Mouse (Mus musculus) Patski (cell line): ENCODE results near the gene Rybp. TPM values are rescaled to one million over a fixed set of nuclear protein-coding genes. Genes with fewer than 3 reads are reported as not detected.

Experiments
- ATAC-seq: fragments of 100-300 bp; one replicate; pipeline ENCODE4 v1.8.0; 2021
- CTCF ChIA-PET: fragments of 350-600 bp; sonication (Branson Sonifier 250); formaldehyde crosslinking; loops from one replicate; lab custom pipeline; 2022; ENCODE audit warnings: inconsistent platforms; lab: Charles Lee
- POLR2A ChIA-PET: fragments of 350-600 bp; sonication (Branson Sonifier 250); formaldehyde crosslinking; loops from one replicate; lab custom pipeline; 2022; ENCODE audit warnings: antibody characterized with exemption, inconsistent platforms; lab: Charles Lee
- DNase-seq: peaks from one replicate; pipeline ENCODE4 v3.0.0-alpha.2; 2011; ENCODE audit warnings: low read depth, low spot score
- H3K27me3 ChIP-seq: fragments of 371-371 bp; one replicate; pipeline ENCODE4 v1.5.1; 2021
- CTCF ChIP-seq: fragments of 100-300 bp; IDR thresholded peaks from one replicate; pipeline ENCODE4 v1.5.1; 2021
- in situ Hi-C: fragments of 300-500 bp; cut with MboI; formaldehyde crosslinking; loops from 3 replicates; pipeline ENCODE4 v1.11.1; 2018; ENCODE audit warnings: low pct_unique_long_range_greater_than_20kb, mixed read lengths
- polyA plus RNA-seq: library from polyadenylated mRNA; unstranded; gene quantifications from one replicate; pipeline ENCODE4 v1.2.3, GENCODE M21; 2021

Rybp gene
- polyA plus RNA-seq, 1 experiment from 2014 or later, result 22.6 TPM

- POLR2A ChIA-PET, result no interaction called here
- no peak for DNase-seq
- TF ChIP-seq CTCF, result no peak
- CTCF ChIA-PET, result no interaction called here
- in situ Hi-C loops, result no loop called here
- ATAC-seq, result no peak
- no peaks in the 10 kb centered on the region for H3K27me3 ChIP-seq
Observed at GRCm38 (mm10) chr6:100222927-100223326, 64.4 kb downstream of the Rybp start.

- ATAC-seq (no peak), DNase-seq (no peak)
- ChIA-PET CTCF (interaction anchor here (0.9 to 1.2 kb wide), 2 partner anchors 12 to 29 kb away, joined by 3 read pairs; no protein-coding TSS in a partner anchor), POLR2A (no interaction called here)
- no peaks in the 10 kb centered on the region for H3K27me3 ChIP-seq
- in situ Hi-C loops, result no loop called here
- TF ChIP-seq CTCF, result no peak
Observed at GRCm38 (mm10) chr6:100221803-100222202, 65.5 kb downstream of the Rybp start.

- ChIA-PET CTCF (interaction anchor here (0.9 to 1.2 kb wide), 2 partner anchors 13 to 28 kb away, joined by 3 read pairs; no protein-coding TSS in a partner anchor), POLR2A (no interaction called here)
- no peaks in the 10 kb centered on the region for H3K27me3 ChIP-seq
- no peak for TF ChIP-seq CTCF
- ATAC-seq (no peak), DNase-seq (no peak)
- in situ Hi-C loops, result no loop called here
Observed at GRCm38 (mm10) chr6:100220917-100221560, 66.2 kb downstream of the Rybp start.

GRCm38 (mm10) chr6:100219971-100220370, 67.3 kb downstream of the Rybp start:
- TF ChIP-seq CTCF, result no peak
- no peak for DNase-seq
- H3K27me3 ChIP-seq, result no peaks in the 10 kb centered on the region
- ChIA-PET CTCF (no interaction called here), POLR2A (interaction anchor here (0.7 kb wide), 1 partner anchor 819 kb away, joined by 4 read pairs; no protein-coding TSS in a partner anchor)
- in situ Hi-C loops, result no loop called here
- ATAC-seq, result no peak

- ATAC-seq (peak; percentile 97), DNase-seq (peak; percentile 74)
- POLR2A ChIA-PET, result no interaction called here
- CTCF ChIA-PET, result interaction anchor here (0.6 kb wide), 1 partner anchor 22 kb away, joined by 3 read pairs; no protein-coding TSS in a partner anchor
- TF ChIP-seq CTCF, result no peak
- in situ Hi-C loops, result no loop called here
- H3K27me3 ChIP-seq, result no peaks in the 10 kb centered on the region
Observed at GRCm38 (mm10) chr6:100218541-100219341, 68.5 kb downstream of the Rybp start.

GRCm38 (mm10) chr6:100217507-100217906, 69.8 kb downstream of the Rybp start:
- no peak for TF ChIP-seq CTCF
- DNase-seq (no peak), ATAC-seq (no peak)
- CTCF ChIA-PET, result no interaction called here
- in situ Hi-C loops, result no loop called here
- POLR2A ChIA-PET, result no interaction called here
- no peaks in the 10 kb centered on the region for H3K27me3 ChIP-seq

GRCm38 (mm10) chr6:100216945-100217344, 70.3 kb downstream of the Rybp start:
- no peak for ATAC-seq
- ChIA-PET CTCF (no interaction called here), POLR2A (interaction anchor here (0.6 kb wide), 1 partner anchor 156 kb away, joined by 3 read pairs; no protein-coding TSS in a partner anchor)
- in situ Hi-C loops, result no loop called here
- TF ChIP-seq CTCF, result no peak
- DNase-seq, result no peak
- no peaks in the 10 kb centered on the region for H3K27me3 ChIP-seq

- ChIA-PET CTCF (no interaction called here), POLR2A (no interaction called here)
- DNase-seq (no peak), ATAC-seq (no peak)
- in situ Hi-C loops, result no loop called here
- TF ChIP-seq CTCF, result no peak
- H3K27me3 ChIP-seq, result no peaks in the 10 kb centered on the region
Observed at GRCm38 (mm10) chr6:100215809-100216208, 71.5 kb downstream of the Rybp start.

GRCm38 (mm10) chr6:100214132-100214913, 73.0 kb downstream of the Rybp start:
- DNase-seq, result no peak
- ChIA-PET POLR2A (no interaction called here), CTCF (no interaction called here)
- ATAC-seq, result no peak
- in situ Hi-C loops, result no loop called here
- H3K27me3 ChIP-seq, result no peaks in the 10 kb centered on the region
- no peak for TF ChIP-seq CTCF

- TF ChIP-seq CTCF, result no peak
- in situ Hi-C loops, result no loop called here
- peaks cover 2% of the 10 kb centered on the region for H3K27me3 ChIP-seq
- POLR2A ChIA-PET, result no interaction called here
- no peak for DNase-seq
- CTCF ChIA-PET, result no interaction called here
- ATAC-seq, result no peak
Observed at GRCm38 (mm10) chr6:100213596-100213995, 73.7 kb downstream of the Rybp start.
